Mouse (Mus musculus): ENCODE measurements at regions not wholly inside any gene's neighbourhood (a gene's known extent, or its start where the extent isn't known, plus 50 kb on each side); places are given as distances from the start of the nearest gene placed in this dataset.

DNA sequence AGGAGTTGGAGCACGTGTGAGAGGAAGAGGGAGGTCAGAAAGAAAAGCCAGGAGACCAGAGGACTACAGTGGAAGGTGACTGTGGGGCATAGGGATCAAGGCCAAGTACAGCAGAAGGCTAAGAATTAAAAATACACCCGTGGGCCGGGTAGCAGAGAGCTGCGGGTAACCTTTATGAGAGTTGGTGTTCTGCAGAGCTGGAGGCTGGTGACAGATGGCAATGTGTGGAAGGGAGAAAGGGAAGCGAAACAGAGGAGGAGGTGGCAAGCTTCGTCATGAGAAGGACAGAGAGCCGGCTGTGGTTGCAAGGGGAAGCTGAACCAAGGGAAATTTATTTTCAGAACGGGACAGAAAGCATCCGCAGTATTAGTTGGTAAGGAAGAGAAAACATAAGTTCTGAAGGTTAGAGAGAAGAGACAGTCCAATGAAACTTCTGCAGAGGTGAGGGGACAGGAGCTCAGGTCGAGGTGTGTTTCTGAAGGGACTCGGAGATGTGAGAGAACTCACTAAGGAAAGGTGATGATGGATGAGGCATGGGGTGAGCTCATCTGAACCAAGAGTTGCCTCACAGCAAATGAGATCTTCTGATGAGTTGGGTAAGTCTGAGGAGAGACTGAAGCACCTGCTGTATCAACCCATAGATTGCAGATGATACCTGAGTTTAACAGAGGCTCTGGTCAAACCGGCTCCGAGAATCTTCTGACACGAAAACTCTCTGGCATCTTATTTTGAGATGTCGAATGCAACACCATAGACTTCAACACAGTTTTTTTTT is 200.6 kb downstream of the Gm10260 start:
- DNase-seq (ENCODE audit: low spot score), result no peak

GRCm38 (mm10) chr13:97558884-97559283 is 201.5 kb downstream of the Gm10260 start:
- no peak for DNase-seq (ENCODE audit: low spot score)

- no peak for DNase-seq (ENCODE audit: low spot score)
These were observed 205.1 kb downstream of the Gm10260 start for GRCm38 (mm10) chr13:97555312-97555711.

DNA sequence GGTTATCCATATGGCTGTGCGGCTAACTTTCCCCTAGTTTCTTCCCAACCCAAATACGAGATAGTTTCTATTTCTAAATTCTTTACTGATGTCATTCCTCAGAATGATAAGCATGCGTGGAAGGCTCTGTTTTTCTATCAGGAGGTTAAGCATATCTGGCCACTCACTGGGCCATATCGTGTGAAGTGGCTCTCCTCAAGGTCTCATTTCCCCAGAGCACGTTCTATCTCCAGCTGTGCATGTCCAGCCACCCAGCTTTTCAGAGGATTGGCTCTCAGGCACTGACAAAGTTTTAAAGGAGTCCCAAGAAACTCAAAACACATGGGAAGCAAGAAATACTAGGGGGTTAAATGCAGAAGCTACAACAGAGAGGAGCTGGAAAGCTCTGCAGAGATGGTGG is 205.8 kb downstream of the Gm10260 start:
- no peak for DNase-seq (ENCODE audit: low spot score)

- no peak for DNase-seq (ENCODE audit: low spot score)
These were observed 208.2 kb downstream of the Gm10260 start for GRCm38 (mm10) chr13:97552236-97552635.

- DNase-seq (ENCODE audit: low spot score), result no peak
These were observed 209.6 kb downstream of the Gm10260 start for GRCm38 (mm10) chr13:97550880-97551279.

DNA sequence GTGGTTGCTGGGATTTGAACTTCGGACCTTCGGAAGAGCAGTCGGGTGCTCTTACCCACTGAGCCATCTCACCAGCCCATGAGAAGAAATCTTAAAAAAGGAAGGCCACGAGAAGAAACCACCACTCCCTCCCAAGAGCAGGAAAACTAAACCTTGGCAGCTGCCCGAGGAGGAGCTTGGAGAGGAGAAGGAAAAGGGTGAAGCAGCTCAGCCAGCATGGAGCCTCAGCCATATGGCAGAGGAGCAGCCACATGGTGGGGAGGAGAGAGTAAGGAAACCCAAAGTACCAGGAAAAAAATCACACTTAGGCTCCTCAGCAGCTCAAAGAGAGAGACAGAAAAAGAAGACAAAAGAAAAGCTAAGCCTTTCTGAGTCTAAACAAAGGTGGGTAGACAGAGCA is 210.3 kb downstream of the Gm10260 start:
- no peak for DNase-seq (ENCODE audit: low spot score)

- no peak for DNase-seq (ENCODE audit: low spot score)
These were observed 211.0 kb downstream of the Gm10260 start for GRCm38 (mm10) chr13:97549384-97549783.

DNA sequence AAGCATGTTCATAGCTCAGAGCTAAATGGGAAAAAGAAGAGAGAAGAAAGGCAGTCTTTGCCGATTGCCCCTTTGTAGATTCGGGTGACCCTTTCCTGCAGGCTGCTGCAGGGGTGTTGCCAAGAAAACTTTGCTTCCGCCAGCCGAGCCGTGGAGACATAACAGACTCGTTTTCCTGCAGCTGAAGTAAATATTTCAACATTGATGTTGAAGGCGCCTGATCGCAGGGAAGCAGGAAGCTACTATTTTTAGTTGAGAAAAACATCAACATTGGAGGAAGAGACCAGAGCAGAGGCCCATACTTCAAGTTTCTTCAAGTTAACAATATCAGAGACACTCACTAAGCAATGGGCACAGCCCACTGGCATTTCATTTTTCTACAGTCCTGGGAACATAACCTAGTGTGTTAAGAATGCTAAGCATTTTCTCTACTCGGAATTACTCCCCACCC is 211.9 kb downstream of the Gm10260 start:
- peak; percentile 82 for DNase-seq (ENCODE audit: low spot score)

DNA sequence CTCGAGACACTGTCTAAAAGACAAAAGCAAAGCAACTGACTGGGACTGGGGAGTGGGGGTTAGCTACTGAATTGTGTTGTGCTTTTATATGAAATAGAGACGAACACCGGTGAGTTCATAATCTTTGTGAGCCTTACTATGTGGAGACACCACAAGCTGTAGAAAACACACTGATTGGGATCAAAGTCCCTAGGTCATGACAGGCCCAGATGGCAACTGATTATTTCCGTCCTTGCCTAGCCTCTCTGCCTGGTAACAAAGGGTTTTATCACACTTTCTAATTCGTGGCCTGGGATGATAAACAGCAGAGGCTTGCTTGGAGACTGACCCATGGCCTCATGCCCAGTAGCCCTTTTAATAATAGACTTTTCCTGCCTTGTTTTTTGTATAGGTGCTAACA is 213.5 kb downstream of the Gm10260 start:
- no peak for DNase-seq (ENCODE audit: low spot score)

GRCm38 (mm10) chr13:97545971-97546454 is 214.4 kb downstream of the Gm10260 start:
- DNase-seq (ENCODE audit: low spot score), result peak; percentile 44

GRCm38 (mm10) chr13:97539686-97540085 is 220.7 kb downstream of the Gm10260 start:
- DNase-seq (ENCODE audit: low spot score), result no peak

- no peak for DNase-seq (ENCODE audit: low spot score)
These were observed 222.0 kb downstream of the Gm10260 start for GRCm38 (mm10) chr13:97538441-97538840.

DNA sequence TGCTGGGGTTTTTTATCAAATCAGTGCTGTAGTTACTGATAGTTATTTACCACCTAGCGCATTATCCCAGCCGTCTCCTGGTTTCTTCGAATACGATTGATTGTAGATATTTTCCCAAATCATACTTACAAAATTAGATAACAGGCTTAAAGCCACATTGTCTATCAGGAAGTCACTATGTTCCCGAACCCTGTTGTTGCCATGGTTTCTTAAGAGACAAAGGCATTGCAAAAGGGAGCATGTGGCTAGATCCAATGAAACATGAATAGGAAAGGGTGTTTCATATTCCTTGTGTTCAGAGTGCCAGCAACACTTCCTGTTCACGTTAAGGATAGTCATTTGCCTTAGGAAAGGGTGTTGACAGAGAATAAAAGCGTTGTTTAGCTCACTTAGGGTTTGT is 222.7 kb downstream of the Gm10260 start:
- DNase-seq (ENCODE audit: low spot score), result no peak

DNA sequence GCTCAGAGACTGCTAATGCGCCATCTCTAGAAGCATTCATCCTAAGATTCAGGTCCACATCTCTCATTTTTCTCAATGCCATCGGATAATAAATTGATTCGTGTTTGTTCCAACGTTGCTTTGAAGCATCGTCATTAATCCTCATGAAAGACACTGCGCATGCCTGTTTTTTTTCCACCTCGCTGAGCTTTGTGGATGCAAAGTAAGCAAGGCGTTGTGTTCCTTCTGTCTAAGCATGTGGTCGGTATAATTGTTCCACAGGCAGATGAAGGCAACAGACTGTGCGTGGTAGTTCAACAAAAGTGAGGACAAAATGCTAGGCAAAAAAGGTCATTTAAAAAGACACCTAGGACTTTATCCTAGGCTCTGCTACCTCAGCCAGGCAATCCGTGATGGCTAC is 223.2 kb downstream of the Gm10260 start:
- no peak for DNase-seq (ENCODE audit: low spot score)

- no peak for DNase-seq (ENCODE audit: low spot score)
These were observed 226.4 kb downstream of the Gm10260 start for GRCm38 (mm10) chr13:97533896-97534666.

DNA sequence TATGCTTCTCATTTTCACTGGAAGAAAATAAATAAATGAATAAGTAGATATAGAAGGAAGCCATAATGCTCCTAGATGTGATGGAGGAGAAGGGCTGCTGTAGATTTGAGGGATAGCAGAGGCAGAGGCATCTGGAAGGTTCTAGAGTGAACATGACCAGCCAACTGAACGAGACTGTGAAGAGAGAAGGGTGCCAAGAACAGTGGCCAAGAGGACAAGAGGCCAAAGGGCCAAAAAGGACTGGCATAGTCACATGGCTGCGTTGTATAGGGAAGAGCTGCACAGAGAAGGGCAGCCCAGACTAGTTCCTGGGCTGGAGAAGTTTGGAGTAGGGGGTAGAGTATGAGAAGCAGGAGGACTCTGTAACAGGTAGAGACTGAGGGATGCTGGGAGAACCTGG is 229.3 kb downstream of the Gm10260 start:
- no peak for DNase-seq (ENCODE audit: low spot score)

DNA sequence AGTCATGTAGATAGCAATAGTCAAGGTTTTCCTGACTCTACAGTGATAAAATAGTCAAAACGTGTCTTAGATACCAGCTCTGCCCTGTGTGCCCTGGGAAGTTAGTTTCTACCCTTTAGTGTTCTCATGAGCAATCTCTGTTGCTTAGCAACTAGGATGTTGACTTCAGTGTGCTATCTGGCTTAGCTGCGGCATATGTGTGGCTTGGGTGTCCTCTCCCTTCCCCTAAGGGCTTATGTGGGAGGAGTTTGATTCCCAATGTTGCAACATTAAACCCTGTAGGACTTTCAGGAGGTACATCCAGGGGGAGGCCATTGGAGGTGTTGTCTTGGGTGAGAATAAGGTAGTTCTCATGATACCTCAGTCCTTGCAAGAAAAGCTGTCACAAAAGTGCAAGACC is 229.9 kb downstream of the Gm10260 start:
- no peak for DNase-seq (ENCODE audit: low spot score)

DNA sequence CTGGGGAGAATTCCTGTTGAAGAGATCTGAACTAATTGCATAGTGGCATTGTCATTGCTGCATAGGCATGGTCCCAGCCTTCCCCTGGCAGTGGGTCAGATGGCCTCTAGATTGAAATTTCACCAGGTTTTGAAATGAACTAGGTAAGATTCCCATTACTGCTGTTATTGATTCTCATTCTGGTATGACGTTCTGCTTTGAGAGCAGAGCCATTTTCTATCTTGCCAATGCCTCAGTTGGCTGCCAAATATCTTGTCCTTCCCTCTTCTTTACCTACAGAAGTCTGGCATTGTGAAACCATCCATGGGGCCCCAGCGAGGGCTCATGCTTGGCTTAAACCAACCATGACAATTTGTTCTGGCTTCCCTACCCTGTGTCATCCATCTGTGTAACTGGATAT is 232.5 kb downstream of the Gm10260 start:
- DNase-seq (ENCODE audit: low spot score), result no peak

GRCm38 (mm10) chr13:97524847-97525434 is 235.5 kb downstream of the Gm10260 start:
- DNase-seq (ENCODE audit: low spot score), result no peak

DNA sequence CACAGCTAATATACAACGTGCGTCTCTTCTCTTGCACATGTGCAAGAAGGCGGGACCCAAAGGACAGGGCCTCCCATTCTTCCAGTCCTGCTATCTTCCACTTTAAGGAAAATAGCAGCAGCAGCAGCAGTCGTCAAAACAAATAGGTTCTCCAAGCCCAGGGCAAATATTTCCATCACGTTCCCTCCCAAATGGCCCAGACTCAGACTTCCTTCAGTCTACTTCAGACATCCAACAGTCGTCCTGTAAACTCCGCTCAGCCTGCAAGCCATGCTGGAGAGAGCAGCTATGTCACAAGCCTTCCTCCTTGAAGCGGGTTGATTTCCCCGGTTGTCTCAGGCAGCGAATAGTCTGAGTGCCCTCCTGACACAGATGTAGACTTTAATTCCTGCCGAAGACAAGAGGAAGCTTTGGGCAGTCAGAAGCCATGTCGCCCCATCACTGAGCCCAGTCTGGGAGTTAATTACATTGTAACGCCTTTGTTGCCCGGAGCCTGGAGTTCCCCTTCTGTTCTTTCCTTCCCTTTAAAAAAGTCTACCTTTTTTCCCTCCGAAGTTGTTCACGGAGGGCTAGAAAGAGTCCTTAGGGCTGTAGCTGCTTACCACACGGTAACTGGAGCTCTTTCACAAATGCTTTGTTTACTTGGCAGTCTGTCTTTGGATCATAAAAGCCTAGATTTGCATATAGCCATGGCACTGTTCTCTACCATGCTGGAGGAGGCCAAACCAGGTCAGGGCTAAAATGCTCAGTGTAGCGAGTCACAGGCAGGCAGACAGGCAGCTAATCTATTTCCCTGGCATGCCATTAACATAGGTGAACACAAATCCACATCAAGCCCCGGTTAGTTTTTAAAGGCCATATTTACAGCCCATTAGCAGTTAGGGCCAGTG is 236.7 kb downstream of the Gm10260 start:
- no peak for DNase-seq (ENCODE audit: low spot score)
